Mouse (Mus musculus): Measurements from ENCODE around the gene Fbn1.

DNA sequence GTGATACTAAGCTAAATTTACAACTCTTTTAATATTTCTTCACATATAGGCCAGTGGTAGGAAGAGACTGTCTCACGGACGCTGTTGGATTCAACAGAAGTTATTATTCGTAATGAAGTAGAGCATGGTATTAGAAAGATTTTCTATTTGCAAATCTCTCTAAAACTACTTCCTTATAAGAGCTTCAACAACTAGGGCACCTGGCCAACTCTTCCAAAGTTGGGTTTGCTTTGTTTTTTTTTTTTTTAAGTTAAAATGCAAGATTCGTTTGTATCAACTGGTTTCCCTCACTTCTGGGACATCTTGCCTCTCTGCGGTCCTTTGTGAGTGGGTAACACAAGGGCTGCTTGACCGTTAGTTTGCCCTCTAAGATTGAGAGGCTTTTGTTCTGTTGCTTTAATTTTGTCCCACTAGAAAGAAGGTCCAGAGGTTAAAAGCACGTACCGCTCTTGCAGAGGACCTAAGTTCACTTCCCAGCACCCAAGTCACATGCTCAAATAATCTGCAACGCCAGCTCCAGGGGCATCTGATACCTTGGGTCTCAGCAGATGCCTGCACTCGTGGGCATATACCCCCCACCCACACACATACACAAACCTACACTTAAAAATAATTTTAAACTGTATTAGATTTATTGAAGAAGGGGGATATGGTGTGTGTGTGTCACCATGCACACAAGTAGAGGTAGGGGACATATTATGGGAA lies 91.1 kb downstream of the Fbn1 start:
- TF ChIP-seq CTCF (IDR thresholded peaks at IDR 0.05; ENCODE audit: low read depth) (no peak), EP300 (IDR thresholded peaks at IDR 0.05; ENCODE audit: low read depth) (no peak)
